Comparison of ENCODE assay signal across 31 mouse cellular contexts in the genomic region with DNA sequence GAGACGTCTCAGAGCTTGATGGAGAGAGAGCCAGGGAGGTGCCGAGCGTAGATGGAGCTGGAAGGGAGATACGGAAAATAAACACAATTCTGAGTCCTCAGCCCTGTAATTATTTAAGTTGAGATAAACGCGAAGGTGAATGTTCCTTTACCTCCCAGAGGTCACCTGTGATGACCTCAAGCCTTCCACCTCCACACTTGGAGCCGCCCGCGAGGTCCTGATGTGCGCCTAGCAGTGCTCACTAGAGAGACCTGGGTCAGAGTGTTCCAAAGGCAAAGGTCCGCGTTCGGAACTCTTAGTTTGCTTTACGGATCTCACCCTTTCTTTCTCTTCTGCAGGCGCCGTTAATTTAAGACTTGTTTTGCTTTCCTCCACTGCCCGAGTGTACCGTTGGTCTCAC.
"Had no signal": no experiment of that assay in that cellular context is flagged by ENCODE, and none has a peak within 500 bp of the region (broad histone marks: within the 10 kb centered on the region; RNA-seq: fewer than 3 reads in every experiment).

No protein-coding gene starts in this region.

- DNase-seq: left cerebral cortex, postnatal 4 days; liver; liver, embryonic 13.5 days; liver, postnatal 0 days; lung, adult 18-20 months; lung, adult 2 months; lung, embryonic 14.5 days; lung, postnatal 10 days; lung, postnatal 14 days; lung, postnatal 36 days; lung, postnatal 4 days; midbrain, embryonic 14.5 days had no signal

- ATAC-seq: liver, embryonic 12.5 days; liver, postnatal 0 days; lung, postnatal 0 days; midbrain, embryonic 15.5 days; midbrain, embryonic 16.5 days had no signal

- H3K36me3 ChIP-seq: limb, embryonic 10.5 days; limb, embryonic 12.5 days; limb, embryonic 13.5 days; limb, embryonic 15.5 days; liver, embryonic 12.5 days; liver, embryonic 13.5 days; liver, embryonic 15.5 days; lung, embryonic 15.5 days; midbrain, embryonic 10.5 days; midbrain, embryonic 12.5 days; midbrain, embryonic 15.5 days had no signal

- H3K4me2 ChIP-seq: limb, embryonic 12.5 days; limb, embryonic 13.5 days; limb, embryonic 15.5 days; liver, embryonic 11.5 days; liver, embryonic 12.5 days; liver, embryonic 13.5 days; liver, embryonic 15.5 days; lung, embryonic 14.5 days; lung, embryonic 15.5 days; midbrain, embryonic 11.5 days; midbrain, embryonic 12.5 days; midbrain, embryonic 15.5 days had no signal

- H3K27ac ChIP-seq: left cerebral cortex, adult 2 months; limb, embryonic 10.5 days; limb, embryonic 12.5 days; limb, embryonic 13.5 days; limb, embryonic 15.5 days; liver, embryonic 12.5 days; liver, embryonic 13.5 days; liver, embryonic 14.5 days; liver, embryonic 15.5 days; lung, embryonic 15.5 days; macrophage; midbrain, embryonic 10.5 days; midbrain, embryonic 12.5 days; midbrain, embryonic 15.5 days had no signal

- H3K4me1 ChIP-seq: limb, embryonic 13.5 days; limb, embryonic 15.5 days; liver, embryonic 12.5 days; liver, embryonic 13.5 days; liver, embryonic 15.5 days; midbrain, embryonic 12.5 days had no signal

- H3K9ac ChIP-seq: limb, embryonic 12.5 days; limb, embryonic 13.5 days; limb, embryonic 15.5 days; liver, embryonic 12.5 days; liver, embryonic 13.5 days; liver, embryonic 14.5 days; liver, embryonic 15.5 days; liver, postnatal 0 days; lung, embryonic 14.5 days; lung, embryonic 15.5 days; midbrain, embryonic 12.5 days; midbrain, embryonic 15.5 days had no signal

- H3K4me3 ChIP-seq: left cerebral cortex, adult 2 months; limb, embryonic 10.5 days; limb, embryonic 12.5 days; limb, embryonic 13.5 days; limb, embryonic 15.5 days; liver, embryonic 12.5 days; liver, embryonic 13.5 days; liver, embryonic 15.5 days; lung, embryonic 15.5 days; megakaryocyte, embryonic 14.5 days; midbrain, embryonic 10.5 days; midbrain, embryonic 12.5 days; midbrain, embryonic 15.5 days; myocyte had no signal

- H3K27me3 ChIP-seq: limb, embryonic 12.5 days; limb, embryonic 13.5 days; limb, embryonic 15.5 days; liver, embryonic 12.5 days; liver, embryonic 13.5 days; liver, embryonic 15.5 days; lung, embryonic 15.5 days; megakaryocyte, embryonic 14.5 days; midbrain, embryonic 12.5 days; midbrain, embryonic 15.5 days had no signal

- H3K9me3 ChIP-seq: limb, embryonic 10.5 days; limb, embryonic 12.5 days; limb, embryonic 13.5 days; limb, embryonic 15.5 days; liver, embryonic 12.5 days; liver, embryonic 13.5 days; liver, embryonic 15.5 days; lung, embryonic 15.5 days; megakaryocyte, embryonic 14.5 days; midbrain, embryonic 10.5 days; midbrain, embryonic 12.5 days; midbrain, embryonic 15.5 days had no signal
